Mouse (Mus musculus): Measurements from ENCODE around the gene Cckbr.

- no peak for TF ChIP-seq CTCF (IDR thresholded peaks at IDR 0.05)
- TF ChIP-seq EP300 (IDR thresholded peaks at IDR 0.05): no peak
Observed at GRCm38 (mm10) chr7:105485029-105485428, 59.5 kb downstream of the Cckbr start.

Data from lung, postnatal 0 days (tissue).